8 mouse cellular contexts compared by ENCODE assay signal in the genomic region with DNA sequence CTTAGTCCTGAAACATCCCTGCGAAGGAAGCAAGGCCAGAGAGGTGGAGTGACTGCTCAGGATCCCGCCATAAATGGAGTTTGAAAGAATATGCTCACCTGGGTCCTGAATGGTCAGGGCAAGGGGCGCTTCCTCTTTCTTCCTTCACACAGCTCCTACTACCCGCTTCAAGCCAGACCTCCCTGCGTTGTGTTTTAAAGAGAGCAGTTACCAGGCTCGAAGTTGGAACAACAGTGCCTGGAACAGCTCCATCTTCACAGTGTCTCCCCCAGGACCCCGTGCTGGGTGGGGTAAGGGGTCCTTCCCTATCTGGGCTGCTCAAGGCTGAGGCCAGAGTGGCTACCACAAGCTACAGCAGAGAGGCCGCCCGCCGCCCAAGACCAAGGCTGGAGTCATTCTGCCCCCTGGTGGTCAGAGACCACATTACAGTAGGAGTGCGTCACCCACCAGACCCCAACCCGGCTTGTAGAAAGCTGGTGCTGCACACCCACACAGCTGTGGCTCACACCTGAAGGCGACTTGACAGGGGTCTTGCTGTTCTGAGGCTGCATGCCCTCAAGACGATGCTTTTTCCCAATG. TPM values are rescaled to one million over a fixed set of nuclear protein-coding genes. Genes with fewer than 3 reads are reported as not detected.
DNase-seq lines count a peak whose midpoint lies in the region; ATAC-seq and TF ChIP-seq lines count a peak whose summit lies in the region.

No protein-coding gene starts in this region.

- intact Hi-C loops in heart, postnatal 36 days (cut with DNase I) = loop anchor here (1.0 to 5.0 kb wide), 3 partner anchors 313 to 459 kb away; a partner anchor contains a TSS

- peaks cover 81% of the 10 kb centered on the region for H3K27me3 ChIP-seq in E14TG2a.4 (ENCODE audit: insufficient read depth, low read length)
- H3K27me3 ChIP-seq in forebrain, embryonic 15.5 days = peaks cover 25% of the 10 kb centered on the region

- no peak overlapping the region for H3K9ac ChIP-seq in forebrain, embryonic 15.5 days (replicated peaks)

- peak; percentile 69 for TF ChIP-seq CTCF in E14TG2a.4 (conservative IDR thresholded peaks at IDR 0.05; ENCODE audit: low read length)

- H3K4me2 ChIP-seq in forebrain, embryonic 15.5 days (replicated peaks) = no peak overlapping the region

- no peak overlapping the region for H3K4me3 ChIP-seq in E14TG2a.4 (replicated peaks; ENCODE audit: low read length)
- no peak overlapping the region for H3K4me3 ChIP-seq in forebrain, embryonic 15.5 days

- WGBS in forebrain, embryonic 15.5 days = 34% methylated on average over 14 of the region's 14 CpGs

- H3K36me3 ChIP-seq in E14TG2a.4 (ENCODE audit: insufficient read depth, low read length) = no peaks in the 10 kb centered on the region
- H3K36me3 ChIP-seq in forebrain, embryonic 15.5 days = no peaks in the 10 kb centered on the region

- peak; percentile 44 for DNase-seq in c-Kit-positive CD71-positive TER-119-negative erythroid progenitor cells, embryonic 14.5 days (ENCODE audit: low read depth)
- peak; percentile 88 to 91 for DNase-seq in heart, postnatal 36 days
- DNase-seq in layer of hippocampus, adult 9-10 months (ENCODE audit: low spot score) = peak; percentile 71
- DNase-seq in lung, postnatal 10 days = peak; percentile 89
- peak; percentile 74 for DNase-seq in ovary, postnatal 36 days (ENCODE audit: low spot score)
- peak; percentile 80 for DNase-seq in thymus, postnatal 25 days

- ATAC-seq in forebrain, embryonic 15.5 days (replicated peaks) = peak; percentile 27; the same call in 1 of the 2 replicates

- no peaks in the 10 kb centered on the region for H3K9me3 ChIP-seq in E14TG2a.4 (ENCODE audit: low read length)
- H3K9me3 ChIP-seq in forebrain, embryonic 15.5 days = no peaks in the 10 kb centered on the region

- H3K27ac ChIP-seq in forebrain, embryonic 15.5 days (replicated peaks) = no peak overlapping the region

- H3K4me1 ChIP-seq in E14TG2a.4 (replicated peaks; ENCODE audit: low read depth, low read length) = peaks cover 72% of the 10 kb centered on the region
- peaks cover 17% of the 10 kb centered on the region for H3K4me1 ChIP-seq in forebrain, embryonic 15.5 days

RNA-seq across cellular contexts. Expression of a gene that starts 5.3 kb away (rescaled TPM):
- polyA plus RNA-seq in forebrain, embryonic 15.5 days (2015; fragmentation: Nextera tagmentation; extraction: Ambion mirVana) = 139 and 142 TPM in 2 replicates
- total RNA-seq in heart, postnatal 36 days (2021) = 10 to 100 TPM; 30.8 to 44.2 TPM

RNA-seq across cellular contexts. Expression of a gene that starts 7.3 kb away (rescaled TPM):
- 0.29 and 0.68 TPM in 2 replicates for polyA plus RNA-seq in forebrain, embryonic 15.5 days (2015; fragmentation: Nextera tagmentation; extraction: Ambion mirVana)
- total RNA-seq in heart, postnatal 36 days (2021) = under 1 TPM; 0.33 to 0.54 TPM

RNA-seq across cellular contexts. Expression of a gene that starts 36.8 kb away (rescaled TPM):
- polyA plus RNA-seq in forebrain, embryonic 15.5 days (2015; fragmentation: Nextera tagmentation; extraction: Ambion mirVana) = 0.26 and 0.47 TPM in 2 replicates
- total RNA-seq in heart, postnatal 36 days (2021) = not detected
